Mouse (Mus musculus) stomach, embryonic 16.5 days (tissue): Measurements from ENCODE around the gene Tbl1xr1. TPM values are rescaled to one million over a fixed set of nuclear protein-coding genes. Genes with fewer than 3 reads are reported as not detected.
A peak's percentile ranks its signal among the peaks of the same experiment; 100 is the strongest.

Experiments used
- ATAC-seq: fragments of 200-750 bp; cut with Nextera tagmentation; 2 replicates; pipeline ENCODE4 v1.8.0; 2017; ENCODE audit warnings: moderate number of reproducible peaks, moderate TSS enrichment; ENCODE audit not compliant: insufficient read depth, low FRiP score
- H3K27ac ChIP-seq: fragments of 300-500 bp; sonication (generic); 2 replicates; pipeline ENCODE4 v1.5.1; 2014; ENCODE audit warnings: low read length
- H3K27me3 ChIP-seq: fragments of 300-500 bp; sonication (generic); 2 replicates; pipeline ENCODE4 v1.6.1; 2014; ENCODE audit warnings: low read length, control low read depth, mixed read lengths; ENCODE audit not compliant: control insufficient read depth, insufficient read depth
- H3K36me3 ChIP-seq: fragments of 300-500 bp; sonication (generic); 2 replicates; pipeline ENCODE4 v1.6.1; 2014; ENCODE audit warnings: low read length; ENCODE audit not compliant: control insufficient read depth, insufficient read depth
- H3K4me1 ChIP-seq: fragments of 300-500 bp; sonication (generic); 2 replicates; pipeline ENCODE4 v1.6.1; 2014; ENCODE audit warnings: low read length, control low read depth, mixed read lengths; ENCODE audit not compliant: control insufficient read depth, insufficient read depth
- H3K4me2 ChIP-seq: fragments of 300-500 bp; sonication (generic); 2 replicates; pipeline ENCODE4 v1.6.1; 2014; ENCODE audit warnings: low read depth, low read length, mixed read lengths
- H3K4me3 ChIP-seq: fragments of 300-500 bp; sonication (generic); replicated peaks from 2 replicates; pipeline ENCODE4 v1.5.1; 2014; ENCODE audit warnings: mild to moderate bottlenecking, low read length
- H3K9ac ChIP-seq: fragments of 300-500 bp; sonication (generic); 2 replicates; pipeline ENCODE4 v1.6.1; 2014; ENCODE audit warnings: low read length
- H3K9me3 ChIP-seq: fragments of 300-500 bp; sonication (generic); replicated peaks from 2 replicates; pipeline ENCODE4 v1.6.1; 2016; ENCODE audit warnings: low read length, control low read depth; ENCODE audit not compliant: control insufficient read depth
- WGBS: fragments of 180-500 bp; shearing (Covaris S2); extraction: QIAGEN DNeasy Blood & Tissue Kit; methylation state at CpG from one replicate; pipeline ENCODE4 v1.1.7; 2014; 5-methylcytosine and 5-hydroxymethylcytosine counted together
- polyA plus RNA-seq: library from polyadenylated mRNA; unstranded; fragments of >200 nt; fragmentation: Nextera tagmentation; extraction: Ambion mirVana; gene quantifications from 2 replicates; pipeline ENCODE4 v1.2.1, GENCODE M21; 2015

Tbl1xr1 gene
- polyA plus RNA-seq, 1 experiment from 2014 or later = 18.5 TPM

DNA sequence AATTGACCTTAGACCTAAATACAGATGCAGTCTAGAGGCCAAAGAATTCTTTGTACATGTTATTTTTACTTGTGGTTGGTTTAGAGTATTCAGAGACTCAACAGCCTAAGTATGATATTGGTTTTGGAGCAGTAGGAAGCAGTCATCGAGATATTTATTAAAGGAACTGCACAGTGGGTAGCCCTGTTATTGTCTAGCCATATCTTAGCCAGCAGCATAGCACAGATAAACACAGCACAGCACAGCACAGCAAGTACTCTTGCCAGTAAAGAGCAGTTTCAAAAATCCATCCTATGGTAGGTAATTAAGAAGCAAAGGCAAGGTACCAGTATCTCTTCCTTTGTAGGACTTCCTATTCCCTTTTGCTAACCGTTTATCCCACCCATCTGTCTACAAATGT is 54.8 kb downstream of the Tbl1xr1 start:
- Histone ChIP-seq H3K27ac (no peak overlapping the region), H3K9me3 (no peaks in the 10 kb centered on the region), H3K4me3 (no peak overlapping the region), H3K9ac (no peak overlapping the region), H3K36me3 (peaks cover 5% of the 10 kb centered on the region; the same call in 1 of the 2 replicates), H3K4me1 (0 out of 2 replicates have a peak, but pooled peaks cover 7% of the 10 kb centered on the region), H3K27me3 (no peaks in the 10 kb centered on the region), H3K4me2 (no peak overlapping the region)
- WGBS = 93% methylated on average over 2 of the region's 2 CpGs
- no peak for ATAC-seq

DNA sequence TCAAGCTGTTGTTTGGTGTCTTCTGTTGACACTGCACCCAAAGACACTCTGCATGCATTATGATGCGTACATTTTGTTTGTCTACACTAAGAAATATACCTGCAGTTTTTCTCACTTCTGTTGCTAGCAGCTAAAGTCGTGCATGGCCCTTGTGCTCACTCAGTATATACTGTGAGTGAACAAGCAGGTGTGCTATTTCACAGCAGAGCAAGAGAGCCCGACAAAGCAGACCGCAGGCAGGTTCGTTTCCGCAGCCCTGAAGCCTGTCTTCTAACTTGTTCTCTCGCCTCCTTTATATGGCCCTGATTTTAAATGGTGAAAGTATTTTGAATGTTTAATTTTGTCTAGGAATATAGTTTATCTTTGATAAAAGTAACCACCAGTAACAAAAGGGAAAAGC is 57.2 kb downstream of the Tbl1xr1 start:
- Histone ChIP-seq H3K36me3 (no peaks in the 10 kb centered on the region), H3K4me1 (peaks cover 11% of the 10 kb centered on the region; the same call in 1 of the 2 replicates), H3K9me3 (no peaks in the 10 kb centered on the region), H3K4me3 (no peak overlapping the region), H3K4me2 (no peak overlapping the region), H3K9ac (no peak overlapping the region), H3K27ac (no peak overlapping the region), H3K27me3 (no peaks in the 10 kb centered on the region)
- no peak for ATAC-seq
- WGBS = 56% methylated on average over 7 of the region's 7 CpGs

DNA sequence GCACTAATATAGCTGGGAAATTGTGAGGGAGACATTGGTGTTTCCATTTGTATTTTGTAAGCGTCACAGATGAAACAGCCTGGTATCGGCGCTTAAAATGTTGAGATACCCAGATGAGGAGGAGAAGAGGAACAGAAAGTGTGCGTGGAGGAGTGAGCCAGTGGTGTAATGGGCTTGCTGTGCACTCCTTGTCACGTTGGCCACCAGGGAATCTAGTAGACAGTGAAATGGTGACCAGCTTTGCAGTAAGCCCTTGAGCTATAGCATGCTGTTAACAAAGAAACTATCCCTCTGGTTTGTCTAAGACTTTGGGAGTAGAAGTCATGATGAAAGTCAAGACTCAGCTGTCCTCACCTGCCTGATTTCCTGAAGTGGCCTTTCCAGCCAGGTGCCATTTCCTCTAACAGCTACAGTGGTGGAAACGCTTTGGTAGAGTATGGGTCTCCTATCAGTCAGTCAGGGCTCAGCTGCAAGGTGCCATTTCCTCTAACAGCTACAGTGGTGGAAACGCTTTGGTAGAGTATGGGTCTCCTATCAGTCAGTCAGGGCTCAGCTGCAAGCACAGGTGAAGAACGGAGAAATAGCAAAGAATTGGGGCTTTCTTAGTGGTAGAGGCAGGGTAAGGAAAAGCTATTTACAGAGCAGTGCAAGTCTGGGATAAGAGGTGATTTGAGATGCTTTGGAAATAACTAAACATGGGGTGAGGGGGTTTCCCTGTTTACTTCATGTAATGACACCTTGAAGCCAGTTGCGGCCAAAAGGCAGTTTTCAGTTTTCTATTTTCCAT is 61.5 kb downstream of the Tbl1xr1 start:
- Histone ChIP-seq H3K27ac (0 out of 2 replicates have a peak overlapping the region, but pooled peaks have one; percentile 10), H3K9me3 (no peaks in the 10 kb centered on the region), H3K4me1 (peaks cover 5% of the 10 kb centered on the region; the same call in 1 of the 2 replicates), H3K27me3 (no peaks in the 10 kb centered on the region), H3K4me2 (no peak overlapping the region), H3K9ac (no peak overlapping the region), H3K36me3 (no peaks in the 10 kb centered on the region), H3K4me3 (no peak overlapping the region)
- WGBS = 87% methylated on average over 9 of the region's 9 CpGs
- ATAC-seq = no peak

- H3K9ac ChIP-seq = no peak overlapping the region
- no peak overlapping the region for H3K4me2 ChIP-seq
- no peaks in the 10 kb centered on the region for H3K9me3 ChIP-seq
- peaks cover 3% of the 10 kb centered on the region; the same call in 1 of the 2 replicates for H3K4me1 ChIP-seq
- no peaks in the 10 kb centered on the region for H3K36me3 ChIP-seq
- H3K4me3 ChIP-seq = no peak overlapping the region
- WGBS = 56% methylated on average over 2 of the region's 2 CpGs
- H3K27me3 ChIP-seq = no peaks in the 10 kb centered on the region
- no peak for ATAC-seq
- no peak overlapping the region for H3K27ac ChIP-seq
These were observed 62.2 kb downstream of the Tbl1xr1 start for GRCm38 (mm10) chr3:22138580-22139099.

GRCm38 (mm10) chr3:22140111-22140658 is 63.7 kb downstream of the Tbl1xr1 start:
- H3K36me3 ChIP-seq = no peaks in the 10 kb centered on the region
- WGBS = 73% methylated on average over 3 of the region's 3 CpGs
- no peak overlapping the region for H3K9ac ChIP-seq
- no peaks in the 10 kb centered on the region for H3K27me3 ChIP-seq
- no peak for ATAC-seq
- H3K9me3 ChIP-seq = no peaks in the 10 kb centered on the region
- H3K27ac ChIP-seq = no peak overlapping the region
- H3K4me3 ChIP-seq = no peak overlapping the region
- peaks cover 3% of the 10 kb centered on the region; the same call in 1 of the 2 replicates for H3K4me1 ChIP-seq
- no peak overlapping the region for H3K4me2 ChIP-seq

- H3K4me2 ChIP-seq = no peak overlapping the region
- H3K9me3 ChIP-seq = no peaks in the 10 kb centered on the region
- H3K9ac ChIP-seq = no peak overlapping the region
- no peak overlapping the region for H3K27ac ChIP-seq
- ATAC-seq = no peak
- peaks cover 3% of the 10 kb centered on the region; the same call in 1 of the 2 replicates for H3K4me1 ChIP-seq
- H3K36me3 ChIP-seq = no peaks in the 10 kb centered on the region
- WGBS = 82% methylated on average over 6 of the region's 6 CpGs
- H3K4me3 ChIP-seq = no peak overlapping the region
- no peaks in the 10 kb centered on the region for H3K27me3 ChIP-seq
These were observed 65.7 kb downstream of the Tbl1xr1 start for GRCm38 (mm10) chr3:22141984-22142719.

GRCm38 (mm10) chr3:22142846-22143641 is 66.6 kb downstream of the Tbl1xr1 start:
- no peak overlapping the region for H3K4me2 ChIP-seq
- 74% methylated on average over 5 of the region's 5 CpGs for WGBS
- peaks cover 3% of the 10 kb centered on the region; the same call in 1 of the 2 replicates for H3K4me1 ChIP-seq
- no peak overlapping the region for H3K27ac ChIP-seq
- ATAC-seq = no peak
- no peaks in the 10 kb centered on the region for H3K9me3 ChIP-seq
- H3K9ac ChIP-seq = no peak overlapping the region
- H3K36me3 ChIP-seq = no peaks in the 10 kb centered on the region
- no peak overlapping the region for H3K4me3 ChIP-seq
- no peaks in the 10 kb centered on the region for H3K27me3 ChIP-seq

DNA sequence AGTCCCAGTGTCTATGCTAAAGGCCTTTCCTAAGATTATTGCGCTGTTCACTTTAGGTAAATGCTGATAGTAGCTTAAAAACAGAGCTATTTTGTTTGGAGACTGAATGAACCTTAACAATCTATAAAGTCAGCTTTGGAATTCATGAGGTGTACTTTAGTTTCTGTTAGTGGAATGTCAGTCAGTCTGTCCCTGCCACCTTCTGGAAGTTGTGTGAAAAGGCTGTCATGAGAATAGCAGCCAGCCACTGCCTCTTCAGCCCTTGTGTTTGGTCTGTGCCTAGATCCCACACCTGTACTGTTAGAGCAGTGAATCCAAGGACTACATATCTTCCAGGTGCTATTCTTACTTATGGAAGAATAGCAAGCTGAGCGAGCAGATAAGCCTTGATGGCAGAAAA is 67.8 kb downstream of the Tbl1xr1 start:
- no peak for ATAC-seq
- H3K4me1 ChIP-seq = no peaks in the 10 kb centered on the region
- H3K4me3 ChIP-seq = no peak overlapping the region
- no peak overlapping the region for H3K27ac ChIP-seq
- H3K36me3 ChIP-seq = no peaks in the 10 kb centered on the region
- 90% methylated on average over 2 of the region's 2 CpGs for WGBS
- H3K4me2 ChIP-seq = no peak overlapping the region
- H3K9me3 ChIP-seq = no peaks in the 10 kb centered on the region
- H3K9ac ChIP-seq = no peak overlapping the region
- H3K27me3 ChIP-seq = no peaks in the 10 kb centered on the region
